Mouse (Mus musculus): ENCODE measurements at regions not wholly inside any gene's neighbourhood (a gene's known extent, or its start where the extent isn't known, plus 50 kb on each side); places are given as distances from the start of the nearest gene placed in this dataset.

- Histone ChIP-seq H3K9ac (no peak overlapping the region), H3K4me1 (replicated peaks) (no peaks in the 10 kb centered on the region), H3K4me2 (no peak overlapping the region), H3K36me3 (no peaks in the 10 kb centered on the region), H3K4me3 (no peak overlapping the region), H3K27ac (no peak overlapping the region), H3K9me3 (replicated peaks) (no peaks in the 10 kb centered on the region), H3K27me3 (no peaks in the 10 kb centered on the region)
- ATAC-seq (replicated peaks; ENCODE audit: insufficient number of reproducible peaks, insufficient read depth, low FRiP score, low read depth), result no peak
- WGBS, result 65% methylated on average over 3 of the region's 3 CpGs
These were observed 552.7 kb downstream of the Hdgfl1 start for GRCm38 (mm10) chr13:26217299-26217698.

- H3K27me3 ChIP-seq, result no peaks in the 10 kb centered on the region
- H3K4me2 ChIP-seq, result no peak overlapping the region
- no peak overlapping the region for H3K4me3 ChIP-seq
- no peaks in the 10 kb centered on the region for H3K9me3 ChIP-seq (replicated peaks)
- H3K4me1 ChIP-seq (replicated peaks), result no peaks in the 10 kb centered on the region
- ATAC-seq (replicated peaks; ENCODE audit: insufficient number of reproducible peaks, insufficient read depth, low FRiP score, low read depth), result no peak
- no peaks in the 10 kb centered on the region for H3K36me3 ChIP-seq
- no peak overlapping the region for H3K9ac ChIP-seq
- H3K27ac ChIP-seq, result no peak overlapping the region
These were observed 553.4 kb downstream of the Hdgfl1 start for GRCm38 (mm10) chr13:26216579-26216978.

- no peaks in the 10 kb centered on the region for H3K27me3 ChIP-seq
- H3K4me3 ChIP-seq, result no peak overlapping the region
- 0 out of 2 replicates have a peak, but pooled peaks cover 2% of the 10 kb centered on the region for H3K4me1 ChIP-seq (replicated peaks)
- no peaks in the 10 kb centered on the region for H3K9me3 ChIP-seq (replicated peaks)
- no peak overlapping the region for H3K9ac ChIP-seq
- no peak overlapping the region for H3K27ac ChIP-seq
- WGBS, result 38% methylated on average over 1 of the region's 1 CpGs
- H3K36me3 ChIP-seq, result no peaks in the 10 kb centered on the region
- H3K4me2 ChIP-seq, result no peak overlapping the region
- no peak for ATAC-seq (replicated peaks; ENCODE audit: insufficient number of reproducible peaks, insufficient read depth, low FRiP score, low read depth)
These were observed 564.3 kb downstream of the Hdgfl1 start for GRCm38 (mm10) chr13:26205532-26206105.

- Histone ChIP-seq H3K9me3 (replicated peaks) (no peaks in the 10 kb centered on the region), H3K4me1 (replicated peaks) (no peaks in the 10 kb centered on the region), H3K4me3 (no peak overlapping the region), H3K27ac (no peak overlapping the region), H3K36me3 (no peaks in the 10 kb centered on the region), H3K9ac (no peak overlapping the region), H3K4me2 (no peak overlapping the region), H3K27me3 (no peaks in the 10 kb centered on the region)
- ATAC-seq (replicated peaks; ENCODE audit: insufficient number of reproducible peaks, insufficient read depth, low FRiP score, low read depth), result no peak
- WGBS, result 81% methylated on average over 4 of the region's 4 CpGs
These were observed 575.3 kb downstream of the Hdgfl1 start for GRCm38 (mm10) chr13:26194646-26195045.

- no peak for ATAC-seq (replicated peaks; ENCODE audit: insufficient number of reproducible peaks, insufficient read depth, low FRiP score, low read depth)
- H3K27me3 ChIP-seq, result no peaks in the 10 kb centered on the region
- H3K9me3 ChIP-seq (replicated peaks), result no peaks in the 10 kb centered on the region
- H3K4me3 ChIP-seq, result no peak overlapping the region
- H3K4me2 ChIP-seq, result no peak overlapping the region
- 80% methylated on average over 4 of the region's 4 CpGs for WGBS
- no peaks in the 10 kb centered on the region for H3K4me1 ChIP-seq (replicated peaks)
- no peak overlapping the region for H3K27ac ChIP-seq
- no peaks in the 10 kb centered on the region for H3K36me3 ChIP-seq
- no peak overlapping the region for H3K9ac ChIP-seq
These were observed 586.1 kb downstream of the Hdgfl1 start for GRCm38 (mm10) chr13:26183879-26184278.

GRCm38 (mm10) chr13:26171891-26172482 lies 598.0 kb downstream of the Hdgfl1 start:
- H3K4me3 ChIP-seq, result no peak overlapping the region
- no peak overlapping the region for H3K27ac ChIP-seq
- H3K27me3 ChIP-seq, result no peaks in the 10 kb centered on the region
- no peak overlapping the region for H3K9ac ChIP-seq
- ATAC-seq (replicated peaks; ENCODE audit: insufficient number of reproducible peaks, insufficient read depth, low FRiP score, low read depth), result no peak
- 87% methylated on average over 2 of the region's 2 CpGs for WGBS
- H3K4me2 ChIP-seq, result no peak overlapping the region
- H3K4me1 ChIP-seq (replicated peaks), result peaks cover 4% of the 10 kb centered on the region; the same call in 1 of the 2 replicates
- no peaks in the 10 kb centered on the region for H3K36me3 ChIP-seq
- no peaks in the 10 kb centered on the region for H3K9me3 ChIP-seq (replicated peaks)

- no peak overlapping the region for H3K4me3 ChIP-seq
- WGBS, result 37% methylated on average over 2 of the region's 2 CpGs
- H3K9me3 ChIP-seq (replicated peaks), result no peaks in the 10 kb centered on the region
- H3K4me2 ChIP-seq, result no peak overlapping the region
- H3K27me3 ChIP-seq, result no peaks in the 10 kb centered on the region
- H3K4me1 ChIP-seq (replicated peaks), result peaks cover 4% of the 10 kb centered on the region; the same call in 1 of the 2 replicates
- H3K36me3 ChIP-seq, result no peaks in the 10 kb centered on the region
- H3K9ac ChIP-seq, result no peak overlapping the region
- H3K27ac ChIP-seq, result no peak overlapping the region
- ATAC-seq (replicated peaks; ENCODE audit: insufficient number of reproducible peaks, insufficient read depth, low FRiP score, low read depth), result no peak
These were observed 600.3 kb downstream of the Hdgfl1 start for GRCm38 (mm10) chr13:26169641-26170040.

GRCm38 (mm10) chr13:26158703-26159102 lies 611.3 kb downstream of the Hdgfl1 start:
- H3K4me3 ChIP-seq, result no peak overlapping the region

GRCm38 (mm10) chr13:26154701-26155471 lies 615.1 kb downstream of the Hdgfl1 start:
- H3K4me1 ChIP-seq (replicated peaks), result peaks cover 19% of the 10 kb centered on the region
- no peaks in the 10 kb centered on the region for H3K9me3 ChIP-seq (replicated peaks)
- no peak overlapping the region for H3K9ac ChIP-seq
- H3K27me3 ChIP-seq, result no peaks in the 10 kb centered on the region
- no peak overlapping the region for H3K4me3 ChIP-seq
- ATAC-seq (replicated peaks; ENCODE audit: insufficient number of reproducible peaks, insufficient read depth, low FRiP score, low read depth), result peak; percentile 76
- 26% methylated on average over 12 of the region's 12 CpGs for WGBS
- H3K4me2 ChIP-seq, result no peak overlapping the region
- H3K27ac ChIP-seq, result peak overlapping the region; percentile 41
- H3K36me3 ChIP-seq, result no peaks in the 10 kb centered on the region

More at GRCm38 (mm10) chr13:26158703-26159102, 611.3 kb downstream of the Hdgfl1 start:
- ATAC-seq (replicated peaks; ENCODE audit: insufficient number of reproducible peaks, insufficient read depth, low FRiP score, low read depth), result no peak
- Histone ChIP-seq H3K27ac (no peak overlapping the region), H3K9ac (no peak overlapping the region), H3K9me3 (replicated peaks) (no peaks in the 10 kb centered on the region), H3K4me1 (replicated peaks) (peaks cover 11% of the 10 kb centered on the region), H3K27me3 (no peaks in the 10 kb centered on the region), H3K4me2 (no peak overlapping the region), H3K36me3 (no peaks in the 10 kb centered on the region)
- WGBS, result 75% methylated on average over 2 of the region's 2 CpGs

- no peaks in the 10 kb centered on the region for H3K9me3 ChIP-seq (replicated peaks)
- H3K4me2 ChIP-seq, result no peak overlapping the region
- H3K4me3 ChIP-seq, result no peak overlapping the region
- H3K27ac ChIP-seq, result no peak overlapping the region
- H3K9ac ChIP-seq, result no peak overlapping the region
- H3K27me3 ChIP-seq, result no peaks in the 10 kb centered on the region
- 84% methylated on average over 1 of the region's 1 CpGs for WGBS
- H3K36me3 ChIP-seq, result no peaks in the 10 kb centered on the region
- ATAC-seq (replicated peaks; ENCODE audit: insufficient number of reproducible peaks, insufficient read depth, low FRiP score, low read depth), result no peak
- peaks cover 19% of the 10 kb centered on the region for H3K4me1 ChIP-seq (replicated peaks)
These were observed 615.7 kb downstream of the Hdgfl1 start for GRCm38 (mm10) chr13:26154251-26154650.

GRCm38 (mm10) chr13:26153093-26153492 lies 616.9 kb downstream of the Hdgfl1 start:
- no peak overlapping the region for H3K27ac ChIP-seq
- H3K4me3 ChIP-seq, result no peak overlapping the region
- H3K9me3 ChIP-seq (replicated peaks), result no peaks in the 10 kb centered on the region
- no peak for ATAC-seq (replicated peaks; ENCODE audit: insufficient number of reproducible peaks, insufficient read depth, low FRiP score, low read depth)
- no peaks in the 10 kb centered on the region for H3K27me3 ChIP-seq
- no peak overlapping the region for H3K9ac ChIP-seq
- 88% methylated on average over 2 of the region's 2 CpGs for WGBS
- no peak overlapping the region for H3K4me2 ChIP-seq
- H3K4me1 ChIP-seq (replicated peaks), result peaks cover 19% of the 10 kb centered on the region
- H3K36me3 ChIP-seq, result no peaks in the 10 kb centered on the region
